Mouse (Mus musculus): ENCODE measurements around the gene Olfr790. TPM values are rescaled to one million over a fixed set of nuclear protein-coding genes. Genes with fewer than 3 reads are reported as not detected.

Olfr790 gene
- polyA plus RNA-seq, 1 experiment from 2014 or later: not detected

Other genes with a start within 250 kb of the Olfr790 start
- gene Olfr776, start 239.4 kb upstream of the Olfr790 start, polyA plus RNA-seq (2015; fragmentation: Nextera tagmentation; extraction: Ambion mirVana): not detected in 2 replicates
- 0.09 TPM in 1 of 2 replicates, not detected in the other for gene Olfr777, start 227.0 kb upstream of the Olfr790 start, polyA plus RNA-seq (2015; fragmentation: Nextera tagmentation; extraction: Ambion mirVana)
- not detected in 2 replicates for gene Olfr780, start 180.4 kb upstream of the Olfr790 start, polyA plus RNA-seq (2015; fragmentation: Nextera tagmentation; extraction: Ambion mirVana)
- not detected in 2 replicates for gene Olfr781, start 169.6 kb upstream of the Olfr790 start, polyA plus RNA-seq (2015; fragmentation: Nextera tagmentation; extraction: Ambion mirVana)
- not detected in 2 replicates for gene Olfr782, start 149.6 kb upstream of the Olfr790 start, polyA plus RNA-seq (2015; fragmentation: Nextera tagmentation; extraction: Ambion mirVana)
- 0.07 and 0.15 TPM in 2 replicates for gene Olfr784, start 114.4 kb upstream of the Olfr790 start, polyA plus RNA-seq (2015; fragmentation: Nextera tagmentation; extraction: Ambion mirVana)
- not detected in 2 replicates for gene Olfr785, start 93.1 kb upstream of the Olfr790 start, polyA plus RNA-seq (2015; fragmentation: Nextera tagmentation; extraction: Ambion mirVana)
- not detected in 2 replicates for gene Olfr786, start 71.2 kb upstream of the Olfr790 start, polyA plus RNA-seq (2015; fragmentation: Nextera tagmentation; extraction: Ambion mirVana)
- gene Olfr787, start 36.6 kb upstream of the Olfr790 start, polyA plus RNA-seq (2015; fragmentation: Nextera tagmentation; extraction: Ambion mirVana): not detected in 2 replicates
- gene Olfr788, start 27.5 kb upstream of the Olfr790 start, polyA plus RNA-seq (2015; fragmentation: Nextera tagmentation; extraction: Ambion mirVana): not detected in 2 replicates
- gene Olfr789, start 13.7 kb upstream of the Olfr790 start, polyA plus RNA-seq (2015; fragmentation: Nextera tagmentation; extraction: Ambion mirVana): not detected in 2 replicates
- not detected in 2 replicates for gene Olfr791, start 23.3 kb downstream of the Olfr790 start, polyA plus RNA-seq (2015; fragmentation: Nextera tagmentation; extraction: Ambion mirVana)
- gene Olfr792, start 40.7 kb downstream of the Olfr790 start, polyA plus RNA-seq (2015; fragmentation: Nextera tagmentation; extraction: Ambion mirVana): not detected in 2 replicates
- gene Olfr794, start 69.2 kb downstream of the Olfr790 start, polyA plus RNA-seq (2015; fragmentation: Nextera tagmentation; extraction: Ambion mirVana): not detected in 2 replicates
- gene Olfr796, start 114.1 kb downstream of the Olfr790 start, polyA plus RNA-seq (2015; fragmentation: Nextera tagmentation; extraction: Ambion mirVana): not detected in 2 replicates
- gene Olfr798, start 129.4 kb downstream of the Olfr790 start, polyA plus RNA-seq (2015; fragmentation: Nextera tagmentation; extraction: Ambion mirVana): not detected in 2 replicates
- not detected in 2 replicates for gene Olfr799, start 139.0 kb downstream of the Olfr790 start, polyA plus RNA-seq (2015; fragmentation: Nextera tagmentation; extraction: Ambion mirVana)
- not detected in 2 replicates for gene Olfr800, start 159.2 kb downstream of the Olfr790 start, polyA plus RNA-seq (2015; fragmentation: Nextera tagmentation; extraction: Ambion mirVana)
- gene Olfr801, start 175.4 kb downstream of the Olfr790 start, polyA plus RNA-seq (2015; fragmentation: Nextera tagmentation; extraction: Ambion mirVana): not detected in 2 replicates
- 0.06 TPM in 1 of 2 replicates, not detected in the other for gene Olfr802, start 189.7 kb downstream of the Olfr790 start, polyA plus RNA-seq (2015; fragmentation: Nextera tagmentation; extraction: Ambion mirVana)
- not detected in 2 replicates for gene Olfr803, start 195.8 kb downstream of the Olfr790 start, polyA plus RNA-seq (2015; fragmentation: Nextera tagmentation; extraction: Ambion mirVana)
- gene Olfr804, start 204.7 kb downstream of the Olfr790 start, polyA plus RNA-seq (2015; fragmentation: Nextera tagmentation; extraction: Ambion mirVana): not detected in 2 replicates
- not detected in 2 replicates for gene Olfr805, start 230.9 kb downstream of the Olfr790 start, polyA plus RNA-seq (2015; fragmentation: Nextera tagmentation; extraction: Ambion mirVana)
- not detected in 2 replicates for gene Olfr806, start 243.4 kb downstream of the Olfr790 start, polyA plus RNA-seq (2015; fragmentation: Nextera tagmentation; extraction: Ambion mirVana)